Mouse (Mus musculus) myocyte (in vitro differentiated cells): Measurements from ENCODE around the gene Lif. TPM values are rescaled to one million over a fixed set of nuclear protein-coding genes. Genes with fewer than 3 reads are reported as not detected.

Experiments
- H3K27me3 ChIP-seq: one replicate; pipeline ENCODE4 v1.6.1; 2011; ENCODE audit not compliant: control insufficient read depth, insufficient read depth, insufficient read length
- H3K36me3 ChIP-seq: one replicate; pipeline ENCODE4 v1.6.1; 2011; ENCODE audit not compliant: control insufficient read depth, insufficient read depth
- H3K4me2 ChIP-seq: one replicate; pipeline ENCODE4 v1.6.1; 2011; ENCODE audit warnings: low read depth, control low read depth
- H3K4me3 ChIP-seq: one replicate; pipeline ENCODE4 v1.5.1; 2011; ENCODE audit warnings: mild to moderate bottlenecking, control low read depth, moderate library complexity
- H3K79me2 ChIP-seq: one replicate; pipeline ENCODE4 v1.6.1; 2011; ENCODE audit not compliant: control insufficient read depth, insufficient read depth
- H3ac ChIP-seq: one replicate; pipeline ENCODE4 v1.6.1; 2011; ENCODE audit not compliant: control insufficient read depth, insufficient read length
- CEBPB ChIP-seq: IDR thresholded peaks from 2 replicates; pipeline ENCODE4 v1.6.1; 2011; ENCODE audit warnings: mild to moderate bottlenecking, moderate library complexity; ENCODE audit not compliant: poor library complexity, insufficient read depth, severe bottlenecking
- E2F4 ChIP-seq: IDR thresholded peaks from one replicate; pipeline ENCODE4 v1.6.1; 2011; ENCODE audit warnings: mild to moderate bottlenecking, control low read depth, moderate library complexity; ENCODE audit not compliant: insufficient read depth
- MAX ChIP-seq: IDR thresholded peaks from one replicate; pipeline ENCODE4 v1.6.1; 2011; ENCODE audit warnings: low read depth, mild to moderate bottlenecking, control low read depth
- MYOD1 ChIP-seq, 3 experiments: IDR thresholded peaks; one replicate each; pipeline ENCODE4 v1.6.1; 2011; ENCODE audit warnings: control low read depth in 2 of 3, low read depth in 2 of 3, mild to moderate bottlenecking in 2 of 3, moderate library complexity in 1 of 3; ENCODE audit not compliant: insufficient read length in 2 of 3, control insufficient read depth in 1 of 3
- MYOG ChIP-seq, 3 experiments: IDR thresholded peaks; one replicate each; pipeline ENCODE4 v1.6.1; 2011; ENCODE audit warnings: control low read depth in 2 of 3, low read depth in 2 of 3, mild to moderate bottlenecking in 2 of 3; ENCODE audit not compliant: insufficient read length in 2 of 3, control insufficient read depth in 1 of 3, insufficient read depth in 1 of 3
- POLR2A ChIP-seq: IDR thresholded peaks from one replicate; pipeline ENCODE4 v1.6.1; 2011; ENCODE audit warnings: low read depth, mild to moderate bottlenecking, control low read depth, moderate library complexity; ENCODE audit not compliant: insufficient read length
- POLR2AphosphoS2 ChIP-seq: IDR thresholded peaks from one replicate; pipeline ENCODE4 v1.6.1; 2011; ENCODE audit warnings: low read depth, control low read depth; ENCODE audit not compliant: insufficient read length
- REST ChIP-seq: IDR thresholded peaks from one replicate; pipeline ENCODE4 v1.6.1; 2011; ENCODE audit warnings: mild to moderate bottlenecking, control low read depth, moderate library complexity; ENCODE audit not compliant: insufficient read depth, insufficient read length
- SRF ChIP-seq: IDR thresholded peaks from one replicate; pipeline ENCODE4 v1.6.1; 2011; ENCODE audit warnings: low read depth; ENCODE audit not compliant: control insufficient read depth, insufficient read length
- TCF12 ChIP-seq: IDR thresholded peaks from one replicate; pipeline ENCODE4 v1.6.1; 2011; ENCODE audit warnings: mild to moderate bottlenecking, control low read depth; ENCODE audit not compliant: poor library complexity, insufficient read depth, severe bottlenecking
- TCF3 ChIP-seq: IDR thresholded peaks from one replicate; pipeline ENCODE4 v1.6.1; 2011; ENCODE audit warnings: low read depth, control low read depth; ENCODE audit not compliant: insufficient read length
- USF1 ChIP-seq: IDR thresholded peaks from one replicate; pipeline ENCODE4 v1.6.1; 2011; ENCODE audit warnings: low read depth, mild to moderate bottlenecking, control low read depth, moderate library complexity
- polyA plus RNA-seq: library from polyadenylated mRNA; unstranded; fragments of >200 nt; fragmentation: generic; extraction: Trizol; gene quantifications from one replicate; pipeline ENCODE4 v1.2.1, GENCODE M21; 2012; ENCODE audit warnings: missing spikeins

The Lif gene
- polyA plus RNA-seq, 1 experiment = 5.2 TPM

GRCm38 (mm10) chr11:4271544-4271943 is 14.2 kb downstream of the Lif start:
- H3K27me3 ChIP-seq = no peaks in the 10 kb centered on the region
- H3K4me2 ChIP-seq = no peak overlapping the region
- no peak overlapping the region for H3K4me3 ChIP-seq
- H3K36me3 ChIP-seq = no peaks in the 10 kb centered on the region
- H3ac ChIP-seq = no peak overlapping the region
- TF ChIP-seq POLR2A = no peak
- TF ChIP-seq TCF3 = no peak
- no peak for TF ChIP-seq MYOD1 (IDR thresholded peaks at IDR 0.05; ENCODE audit: control insufficient read depth in 1 of 3, insufficient read length in 2 of 3, low read depth in 2 of 3)
- no peak for TF ChIP-seq SRF
- TF ChIP-seq MYOG (IDR thresholded peaks at IDR 0.05; ENCODE audit: control insufficient read depth in 1 of 3, insufficient read depth in 1 of 3, insufficient read length in 2 of 3, low read depth in 2 of 3) = no peak
- no peak for TF ChIP-seq MAX
- no peak for TF ChIP-seq CEBPB
- TF ChIP-seq REST = no peak
- H3K79me2 ChIP-seq = no peaks in the 10 kb centered on the region

- no peaks in the 10 kb centered on the region for H3K79me2 ChIP-seq
- H3K4me2 ChIP-seq = no peak overlapping the region
- no peak overlapping the region for H3K4me3 ChIP-seq
- no peak for TF ChIP-seq TCF3
- TF ChIP-seq USF1 = no peak
- TF ChIP-seq MYOG (IDR thresholded peaks at IDR 0.05; ENCODE audit: control insufficient read depth in 1 of 3, insufficient read depth in 1 of 3, insufficient read length in 2 of 3, low read depth in 2 of 3) = peak in 1 of 3 experiments; percentile 29
- no peaks in the 10 kb centered on the region for H3K27me3 ChIP-seq
- H3K36me3 ChIP-seq = no peaks in the 10 kb centered on the region
- no peak overlapping the region for H3ac ChIP-seq
Observed at GRCm38 (mm10) chr11:4276411-4276861, 19.1 kb downstream of the Lif start.

GRCm38 (mm10) chr11:4279909-4280308 is 22.6 kb downstream of the Lif start:
- H3K79me2 ChIP-seq = no peaks in the 10 kb centered on the region
- no peak overlapping the region for H3K4me2 ChIP-seq
- no peak for TF ChIP-seq USF1
- TF ChIP-seq MAX = no peak
- no peaks in the 10 kb centered on the region for H3K27me3 ChIP-seq
- H3K4me3 ChIP-seq = no peak overlapping the region
- no peak overlapping the region for H3ac ChIP-seq
- H3K36me3 ChIP-seq = no peaks in the 10 kb centered on the region

- no peak for TF ChIP-seq POLR2A
- no peak for TF ChIP-seq TCF3
- TF ChIP-seq MYOD1 (IDR thresholded peaks at IDR 0.05; ENCODE audit: control insufficient read depth in 1 of 3, insufficient read length in 2 of 3, low read depth in 2 of 3) = no peak
- no peak for TF ChIP-seq SRF
- TF ChIP-seq USF1 = no peak
- no peak for TF ChIP-seq CEBPB
- no peak for TF ChIP-seq MAX
- no peak for TF ChIP-seq MYOG (IDR thresholded peaks at IDR 0.05; ENCODE audit: control insufficient read depth in 1 of 3, insufficient read depth in 1 of 3, insufficient read length in 2 of 3, low read depth in 2 of 3)
- TF ChIP-seq REST = no peak
- TF ChIP-seq TCF12 = no peak
- TF ChIP-seq E2F4 = no peak
- TF ChIP-seq POLR2AphosphoS2 = no peak
- no peaks in the 10 kb centered on the region for H3K79me2 ChIP-seq
- H3K4me2 ChIP-seq = no peak overlapping the region
- H3K27me3 ChIP-seq = no peaks in the 10 kb centered on the region
- no peak overlapping the region for H3ac ChIP-seq
- H3K4me3 ChIP-seq = no peak overlapping the region
- no peaks in the 10 kb centered on the region for H3K36me3 ChIP-seq
Observed at GRCm38 (mm10) chr11:4281852-4282251, 24.5 kb downstream of the Lif start.

- Histone ChIP-seq H3ac (no peak overlapping the region), H3K4me2 (peak overlapping the region; percentile 37), H3K79me2 (no peaks in the 10 kb centered on the region), H3K36me3 (no peaks in the 10 kb centered on the region), H3K4me3 (no peak overlapping the region), H3K27me3 (no peaks in the 10 kb centered on the region)
- no peak for TF ChIP-seq TCF12
- TF ChIP-seq SRF = no peak
- peak; percentile 50 for TF ChIP-seq POLR2A
- peak in 1 of 3 experiments; percentile 74 for TF ChIP-seq MYOD1 (IDR thresholded peaks at IDR 0.05; ENCODE audit: control insufficient read depth in 1 of 3, insufficient read length in 2 of 3, low read depth in 2 of 3)
- no peak for TF ChIP-seq MAX
- TF ChIP-seq REST = no peak
- no peak for TF ChIP-seq TCF3
- TF ChIP-seq USF1 = no peak
- no peak for TF ChIP-seq E2F4
- no peak for TF ChIP-seq CEBPB
- peak in 2 of 3 experiments; percentile 19 to 73 for TF ChIP-seq MYOG (IDR thresholded peaks at IDR 0.05; ENCODE audit: control insufficient read depth in 1 of 3, insufficient read depth in 1 of 3, insufficient read length in 2 of 3, low read depth in 2 of 3)
- no peak for TF ChIP-seq POLR2AphosphoS2
Observed at GRCm38 (mm10) chr11:4283627-4284026, 26.3 kb downstream of the Lif start.
